Mouse (Mus musculus) heart, postnatal 0 days (tissue): Measurements from ENCODE around the gene Hdac11.

ENCODE experiments used
- CTCF ChIP-seq: IDR thresholded peaks from 2 replicates; pipeline ENCODE4 v1.5.1; 2016; ENCODE audit warnings: antibody characterized with exemption, control low read depth, low read depth
- EP300 ChIP-seq: IDR thresholded peaks from 2 replicates; pipeline ENCODE4 v1.6.1; 2016; ENCODE audit warnings: antibody characterized with exemption, low read depth

DNA sequence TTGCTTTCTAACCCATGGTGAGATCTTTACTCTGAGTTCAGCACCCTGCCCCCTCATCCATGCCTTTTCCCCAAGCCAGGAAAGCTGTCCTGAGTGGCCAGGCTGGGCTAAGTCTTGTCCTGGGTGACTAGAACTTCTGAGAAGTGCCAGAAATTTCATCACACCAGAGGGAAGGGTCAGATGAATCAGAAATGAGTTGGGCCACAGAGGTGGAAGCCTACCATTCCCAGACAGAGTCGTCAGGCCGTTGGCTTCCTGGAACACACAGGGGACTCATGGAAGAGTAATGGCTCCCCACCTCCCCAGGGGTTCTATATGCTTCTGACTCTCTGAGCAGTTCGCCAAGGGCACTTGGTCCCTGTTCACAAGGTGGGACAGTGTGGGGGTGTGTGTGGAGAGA, 51.0 kb downstream of the Hdac11 start:
- TF ChIP-seq CTCF = no peak
- TF ChIP-seq EP300 = no peak
